Mouse (Mus musculus) layer of hippocampus, adult 11-12 months (tissue): ENCODE results near the gene Fank1.
"Not testable (repeated sequence)": the region's sequence is repeated elsewhere in the genome, so short reads cannot be mapped to it uniquely, and the experiment has no call there.

Source experiments
- DNase-seq: peaks from one replicate; pipeline ENCODE4 v3.0.0; 2022; ENCODE audit warnings: low spot score

The Fank1 gene

DNA sequence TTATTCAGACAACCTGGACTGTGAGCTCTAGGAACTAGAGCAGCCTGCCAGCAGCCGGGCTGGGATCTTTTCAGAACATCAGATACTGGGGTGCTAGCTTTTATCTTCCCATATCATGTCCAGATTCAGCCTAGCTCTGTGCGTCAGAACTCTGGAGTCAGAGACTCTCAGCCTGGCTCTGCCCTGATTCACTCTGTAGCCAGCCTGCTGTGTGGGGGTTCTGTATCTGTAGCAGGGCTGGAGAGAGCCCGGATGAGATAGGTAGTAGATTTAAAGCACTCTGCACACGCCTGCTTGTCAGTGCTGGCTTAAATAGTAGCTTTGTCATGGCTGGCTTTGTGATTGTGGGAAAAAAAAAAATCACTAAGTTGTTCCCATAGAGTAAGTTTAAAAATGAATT is 51.9 kb downstream of the Fank1 start:
- DNase-seq = no peak

DNA sequence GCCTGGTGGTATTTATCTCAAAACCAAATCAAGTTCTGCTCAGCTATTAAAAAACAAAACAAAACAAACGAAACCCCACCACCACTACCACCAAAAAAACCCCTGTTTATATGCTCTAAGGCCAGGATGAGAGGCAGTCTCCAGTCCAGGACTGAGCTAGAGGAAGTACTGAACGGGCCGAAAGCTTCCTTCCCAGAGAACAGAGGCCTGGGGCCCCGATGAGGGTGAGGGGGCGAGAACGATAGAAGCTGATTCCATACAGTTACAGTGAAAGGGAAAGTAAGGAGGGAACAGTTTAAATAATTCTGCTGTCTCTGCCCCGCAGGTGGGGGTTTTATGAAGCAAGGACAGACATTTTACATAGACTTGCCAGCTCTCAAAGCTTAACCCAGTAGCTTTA is 52.9 kb downstream of the Fank1 start:
- no peak for DNase-seq

DNA sequence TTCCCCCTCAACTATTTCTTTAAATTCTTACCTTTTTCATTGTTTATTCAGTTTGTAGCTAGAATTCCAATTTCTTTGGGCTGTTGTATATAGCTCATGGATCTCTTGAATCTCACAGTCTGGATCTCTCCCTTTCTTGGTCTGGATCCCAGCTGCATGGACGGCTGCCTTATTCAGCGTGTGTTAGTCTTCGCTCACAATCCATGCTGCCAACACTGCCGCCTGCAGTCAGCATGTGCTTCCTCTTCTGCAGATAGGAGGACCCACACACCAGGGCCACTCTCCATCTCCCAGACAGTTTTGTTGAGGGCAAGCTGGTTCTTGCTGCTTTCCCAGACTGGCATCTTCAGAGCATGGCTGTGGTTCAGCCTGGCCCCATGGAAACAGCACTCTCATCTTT is 62.9 kb downstream of the Fank1 start:
- DNase-seq = peak; percentile 60

DNA sequence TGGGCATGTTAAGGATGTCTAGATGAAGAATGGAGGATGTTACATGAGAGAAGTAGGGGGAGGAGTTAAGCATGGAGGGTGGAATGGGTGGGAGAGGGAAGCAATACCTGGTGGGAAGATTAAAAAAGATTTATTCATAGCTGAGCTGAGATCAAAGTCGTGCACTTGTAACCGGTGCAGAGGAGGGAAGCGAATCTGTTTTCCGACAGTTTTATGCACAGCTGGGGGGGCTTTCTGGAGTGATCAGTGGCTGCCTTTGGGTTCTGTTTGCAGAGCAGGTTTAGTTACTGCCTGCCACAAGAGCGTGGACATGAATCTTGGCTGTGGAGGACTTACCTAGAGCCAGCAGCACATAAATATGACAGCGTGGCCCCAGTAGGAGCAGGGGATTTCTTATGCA is 65.4 kb downstream of the Fank1 start:
- DNase-seq = no peak

DNA sequence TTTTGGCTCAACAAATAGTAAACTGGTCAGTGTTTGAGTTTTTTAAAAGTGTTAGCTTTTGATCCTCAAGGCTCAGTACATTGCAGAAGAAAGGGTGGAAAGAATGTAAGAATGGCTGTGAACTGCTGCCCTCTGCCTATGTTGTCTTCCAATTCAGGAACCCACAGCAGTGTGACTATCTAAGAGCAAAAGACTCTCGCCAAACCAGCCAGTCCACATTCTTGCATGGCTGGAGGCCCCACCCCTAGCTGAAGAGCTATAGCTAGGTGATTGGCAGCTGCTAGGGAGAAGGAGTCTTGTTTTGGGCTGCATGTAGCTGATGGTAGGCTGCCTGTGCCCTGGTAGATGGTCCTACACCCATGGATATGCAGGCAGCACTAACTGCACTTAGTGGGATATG is 70.5 kb downstream of the Fank1 start:
- no peak for DNase-seq

DNA sequence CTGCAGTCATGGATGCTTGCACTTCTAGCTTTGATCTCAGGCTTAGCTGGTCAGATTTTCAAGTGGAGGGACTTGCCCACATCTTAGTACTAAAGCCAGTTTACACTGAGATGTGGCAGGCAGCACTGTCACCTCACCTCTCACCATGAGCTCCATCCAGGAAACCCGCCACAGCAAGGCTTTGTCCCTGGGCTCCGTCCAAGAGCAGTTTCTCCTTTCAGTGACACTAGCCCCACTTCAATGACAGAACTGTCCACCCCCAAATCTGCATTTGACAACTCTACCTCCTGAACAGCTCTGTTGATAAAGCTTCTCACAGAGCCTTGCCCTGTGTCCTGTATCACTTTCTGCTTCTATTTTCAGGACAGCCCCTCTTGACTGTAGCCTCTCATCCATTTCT is 71.5 kb downstream of the Fank1 start:
- no peak for DNase-seq

DNA sequence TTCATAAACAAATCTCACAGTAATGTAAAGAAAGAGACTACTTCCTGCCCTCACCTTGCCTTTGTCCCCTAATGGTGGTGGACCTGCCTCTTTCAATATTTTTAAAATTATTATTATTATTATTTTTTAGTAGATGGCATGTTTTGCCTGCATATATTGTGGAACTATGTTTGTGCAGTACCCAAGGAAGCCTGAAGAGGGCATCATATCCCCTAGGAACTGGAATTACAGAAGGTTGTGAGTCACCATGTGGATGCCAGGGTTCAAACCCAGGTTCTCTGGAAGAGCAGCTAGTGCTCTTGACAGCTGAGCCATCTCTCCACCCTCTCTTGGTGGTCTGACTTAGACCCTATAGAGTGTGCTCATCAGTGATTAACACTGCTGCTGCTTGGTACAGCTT is 74.1 kb downstream of the Fank1 start:
- no peak for DNase-seq

DNA sequence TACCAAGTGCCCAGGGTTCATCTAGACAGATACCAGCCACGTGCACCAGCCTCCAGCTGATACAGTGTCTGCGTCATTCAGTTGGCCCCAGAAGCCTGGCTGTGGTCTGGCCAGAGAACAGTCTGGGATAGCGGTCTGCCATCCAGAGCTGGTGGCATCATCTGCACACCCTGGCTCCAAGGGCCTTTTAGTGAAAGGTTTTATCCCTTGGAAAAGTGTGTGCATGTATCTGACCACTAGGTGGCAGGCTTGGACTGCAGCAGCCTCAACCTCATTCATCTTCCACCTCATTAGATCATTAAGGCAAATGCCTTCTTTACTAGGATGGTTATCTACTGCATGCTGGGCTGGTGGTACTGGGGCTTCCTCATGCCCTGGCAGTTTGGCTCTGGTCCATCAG is 79.6 kb downstream of the Fank1 start:
- peak; percentile 83 for DNase-seq

DNA sequence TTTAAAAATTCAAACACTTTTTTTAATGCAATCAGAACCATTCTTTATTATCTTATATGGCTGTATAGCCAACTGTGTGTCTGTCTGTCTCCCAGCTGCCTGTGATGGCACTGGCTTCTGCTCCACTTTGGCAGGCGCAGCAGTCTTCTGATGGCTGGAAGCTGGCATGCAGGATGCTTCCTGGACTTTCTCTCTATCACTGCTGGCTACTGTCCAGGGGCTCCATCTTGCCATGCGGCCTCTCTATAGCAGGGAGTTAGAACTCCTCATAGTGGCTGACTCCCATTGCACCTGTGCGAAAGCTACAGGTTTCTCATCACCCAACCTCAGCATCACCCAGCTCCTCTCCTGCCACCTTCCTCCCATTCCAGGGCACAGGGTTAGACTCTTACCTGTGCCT is 81.8 kb downstream of the Fank1 start:
- DNase-seq = no peak

DNA sequence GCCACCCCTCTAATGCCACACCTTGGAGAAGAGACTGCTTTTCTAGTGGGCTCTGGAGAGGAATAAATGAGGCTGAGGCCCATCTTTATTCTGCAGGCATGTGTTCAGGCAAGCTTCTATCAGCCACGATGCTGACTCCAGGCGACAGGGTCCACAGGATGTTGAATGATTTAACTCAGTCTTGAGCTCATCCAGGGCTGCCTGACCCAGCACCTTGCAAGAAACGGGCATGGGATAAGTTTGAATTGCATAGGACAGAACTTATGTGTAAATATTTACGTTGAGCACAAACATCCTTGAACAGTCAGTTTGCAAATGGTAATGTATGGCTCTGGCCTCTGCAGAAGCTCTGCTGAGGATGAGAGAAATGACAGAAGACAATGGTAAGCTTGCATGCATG is 82.9 kb downstream of the Fank1 start:
- DNase-seq = no peak

DNA sequence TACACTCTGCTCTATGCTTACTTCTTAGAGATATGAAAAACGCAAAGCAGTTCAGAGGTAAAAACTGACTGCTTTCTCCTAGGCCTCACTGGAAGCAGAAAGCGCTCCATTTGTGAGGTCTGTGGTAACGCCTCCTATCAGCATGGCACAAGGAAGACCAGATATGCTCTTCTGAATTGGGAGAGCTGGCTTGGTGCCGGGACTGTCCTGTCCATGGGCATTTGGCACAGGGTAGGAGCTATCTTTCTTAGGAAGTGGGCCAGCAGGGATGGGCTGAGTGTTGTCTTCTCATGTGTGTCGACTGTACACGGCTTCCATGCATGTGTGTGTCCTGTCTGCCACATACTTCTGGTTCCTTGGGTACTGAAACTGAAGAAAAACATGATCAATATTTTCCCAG is 85.6 kb downstream of the Fank1 start:
- DNase-seq = no peak

DNA sequence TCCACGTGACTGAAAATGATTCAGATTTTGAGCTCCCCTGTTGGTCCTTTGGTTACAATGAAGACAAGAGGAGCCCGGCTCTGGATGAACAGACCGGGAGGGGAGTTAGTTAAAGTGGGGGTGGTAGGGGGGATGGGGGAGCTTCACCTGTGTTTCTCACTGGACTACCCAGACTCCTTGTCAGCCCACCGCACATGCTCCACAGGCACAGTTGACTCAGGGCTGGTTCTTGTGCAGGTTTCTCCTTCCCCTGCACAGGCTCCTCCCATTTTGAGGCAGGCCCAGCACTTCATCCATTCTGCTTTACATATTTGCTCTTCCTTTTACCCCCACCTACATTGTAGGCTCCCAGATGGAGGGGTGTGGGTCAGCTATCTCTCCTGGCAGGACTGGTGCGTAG is 86.1 kb downstream of the Fank1 start:
- no peak for DNase-seq

DNA sequence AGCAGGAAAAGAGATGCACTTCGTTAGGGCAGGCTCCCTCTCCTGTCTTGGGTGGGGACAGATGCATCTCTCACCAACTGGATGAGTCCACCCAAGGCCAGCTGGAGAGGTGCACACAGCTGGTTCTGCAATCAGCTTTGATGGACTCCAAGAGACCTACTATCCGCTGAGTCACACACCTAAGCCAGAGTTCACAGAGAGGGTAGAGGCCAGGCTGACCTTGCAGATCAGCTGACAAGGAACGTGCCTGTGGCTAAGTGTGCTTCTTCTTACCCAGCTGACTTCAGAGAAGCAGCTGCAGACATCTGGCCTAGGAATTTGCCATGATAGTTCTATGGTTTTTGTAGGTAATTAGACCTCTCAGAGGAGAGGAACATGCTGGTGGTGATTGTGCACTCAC is 86.5 kb downstream of the Fank1 start:
- DNase-seq = no peak

DNA sequence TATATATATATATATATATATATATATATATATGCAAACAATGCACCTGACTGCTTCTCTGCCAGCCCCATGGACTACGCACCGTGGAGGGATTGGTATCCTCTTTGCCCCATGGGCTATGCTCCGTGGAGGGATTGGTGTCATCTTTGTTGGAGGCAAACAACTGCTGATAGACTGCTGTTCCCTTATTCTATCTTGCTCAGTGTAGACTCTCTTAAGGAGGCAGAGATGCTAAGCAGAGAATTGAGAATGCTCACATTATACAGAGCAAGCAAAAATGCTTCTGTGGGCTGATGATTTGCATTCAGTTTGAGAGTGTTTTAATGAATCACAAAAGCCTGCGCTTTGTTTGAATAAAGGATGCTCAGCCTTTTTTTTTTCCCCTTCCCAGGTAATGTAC is 87.0 kb downstream of the Fank1 start:
- DNase-seq = no peak

DNA sequence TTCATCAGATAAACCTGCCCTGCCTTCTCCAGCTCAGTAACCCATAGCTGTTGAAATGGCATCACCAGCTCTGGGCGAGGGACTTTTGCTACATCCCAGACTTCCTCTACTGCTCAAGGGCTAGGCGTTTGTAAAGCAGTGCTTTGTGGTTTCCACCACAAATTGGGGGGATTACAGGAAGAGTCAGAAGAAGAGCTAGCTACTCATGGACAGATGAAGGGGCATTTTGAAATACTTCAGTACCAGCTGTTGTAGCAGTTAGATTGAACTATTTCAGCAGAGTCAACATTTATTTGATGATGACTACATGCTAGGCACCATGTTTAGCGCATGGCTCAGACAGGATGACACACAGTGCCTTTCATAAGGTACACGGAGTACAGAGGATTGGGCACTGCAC is 93.6 kb downstream of the Fank1 start:
- DNase-seq = no peak

DNA sequence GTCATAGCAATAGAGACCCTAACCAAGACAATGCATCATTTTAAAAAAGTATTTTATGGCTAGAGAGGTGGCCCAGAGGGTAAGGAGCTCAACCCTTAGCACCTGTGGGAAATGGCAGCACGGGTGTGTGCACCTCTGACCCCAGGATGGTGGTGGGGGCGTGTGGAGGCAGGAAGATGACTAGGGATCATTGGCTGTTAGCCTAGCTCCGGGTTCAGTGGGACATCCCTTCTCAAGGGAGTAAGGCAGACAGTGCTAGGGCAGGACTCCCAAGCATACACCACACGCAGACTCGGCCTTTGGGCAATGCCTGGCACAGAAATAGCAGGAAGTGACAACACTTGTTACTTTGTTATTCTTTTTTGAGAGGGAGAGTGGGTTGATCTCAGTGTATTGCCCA is 96.0 kb downstream of the Fank1 start:
- DNase-seq = no peak

DNA sequence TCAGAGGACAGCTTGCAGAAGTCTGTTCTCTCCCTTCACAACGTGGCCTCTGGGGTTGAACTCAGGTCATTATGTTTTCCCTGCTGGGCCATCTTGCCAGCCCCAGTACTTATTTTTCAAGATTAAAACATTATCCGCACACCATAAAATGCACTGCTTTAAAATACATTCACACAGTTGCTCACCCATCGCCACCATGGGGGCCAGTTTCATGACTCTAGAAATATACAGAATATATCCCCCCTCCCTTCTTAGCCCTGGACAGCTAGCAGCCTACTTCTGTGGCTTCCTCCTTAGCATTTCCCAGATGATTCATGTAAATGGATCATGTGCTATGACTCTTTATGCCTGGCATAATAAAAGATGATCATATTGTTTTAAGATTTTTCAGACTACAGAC is 99.5 kb downstream of the Fank1 start:
- DNase-seq = no peak

DNA sequence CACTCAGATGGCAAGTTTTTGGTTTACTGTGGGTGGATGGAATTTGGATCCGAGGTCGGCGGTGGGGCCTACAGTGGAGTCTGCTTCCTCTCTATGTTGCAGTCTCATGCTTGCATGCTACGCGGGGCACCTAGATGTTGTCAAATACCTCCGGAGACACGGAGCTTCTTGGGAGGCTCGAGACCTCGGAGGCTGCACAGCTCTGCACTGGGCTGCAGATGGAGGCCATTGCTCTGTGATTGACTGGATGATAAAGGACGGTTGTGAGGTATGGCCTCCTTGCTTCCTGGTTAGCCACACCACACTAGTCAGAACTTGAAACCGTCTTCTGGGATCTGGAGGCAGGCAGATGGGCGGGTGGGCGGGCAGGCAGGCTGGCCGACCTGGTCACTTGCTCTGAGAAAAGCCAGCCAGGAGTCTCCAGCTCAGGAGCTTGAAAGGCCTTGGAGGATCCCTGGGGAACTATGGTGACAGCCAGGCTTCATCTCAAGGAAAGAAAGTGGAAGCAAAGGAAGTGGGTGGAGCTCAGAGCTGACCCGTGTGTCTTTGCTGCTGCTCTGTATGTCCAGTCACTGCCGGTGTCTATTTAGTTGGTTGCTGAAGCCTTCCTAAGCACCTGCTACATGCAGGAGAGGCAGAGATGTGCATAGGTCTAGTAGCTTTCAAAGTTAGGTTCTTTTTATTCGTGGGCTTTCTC is 100.1 kb downstream of the Fank1 start:
- DNase-seq = no peak

DNA sequence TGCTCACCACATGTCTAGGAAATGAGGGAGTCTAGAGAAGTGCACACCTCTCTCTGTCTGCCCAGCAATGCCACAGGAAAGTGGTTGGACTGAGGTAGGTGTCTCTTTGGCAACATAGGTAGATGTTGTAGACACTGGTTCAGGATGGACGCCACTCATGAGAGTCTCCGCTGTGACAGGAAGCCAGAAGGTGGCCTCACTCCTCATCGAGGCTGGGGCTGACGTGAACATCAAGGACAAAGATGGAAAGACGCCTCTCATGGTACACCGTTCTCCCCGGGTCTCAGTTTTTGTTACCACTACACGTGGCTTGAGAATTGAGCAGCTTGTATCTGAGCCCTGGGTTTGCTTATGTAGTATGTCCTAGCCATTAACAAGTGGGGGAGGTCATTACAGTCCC is 103.1 kb downstream of the Fank1 start:
- no peak for DNase-seq

DNA sequence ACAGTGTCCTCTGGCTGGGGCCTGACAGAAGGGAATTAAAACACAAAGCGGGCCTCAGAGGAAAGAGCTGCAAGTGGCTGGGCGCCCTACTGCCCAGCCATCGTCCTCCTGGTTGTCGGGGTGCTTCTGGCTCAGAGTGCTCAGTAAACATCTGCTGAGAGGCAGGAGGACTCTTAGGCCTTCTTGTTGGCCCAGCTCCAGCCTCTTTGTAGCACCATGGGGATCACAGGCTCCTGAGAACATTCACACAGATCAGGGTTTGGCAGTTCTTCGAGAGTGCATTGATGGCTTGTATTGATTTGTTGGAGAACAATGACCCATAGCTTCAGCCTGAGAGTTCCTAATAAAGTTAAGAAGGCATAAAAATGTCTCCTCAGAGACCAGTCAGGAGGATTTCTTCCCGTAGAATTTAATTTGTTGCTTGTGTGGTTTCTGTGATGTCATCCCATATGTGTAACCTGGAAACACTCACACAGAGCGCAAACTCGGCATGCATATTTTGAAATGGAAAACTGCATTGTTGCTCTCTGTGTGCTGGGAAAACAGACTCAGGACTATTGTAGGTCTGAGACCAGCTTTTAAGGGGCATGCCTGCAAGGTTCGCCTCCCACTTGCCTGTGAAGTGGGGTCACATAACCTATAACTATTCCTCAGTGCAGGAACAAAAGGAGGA is 108.2 kb downstream of the Fank1 start:
- not testable (repeated sequence) for DNase-seq

DNA sequence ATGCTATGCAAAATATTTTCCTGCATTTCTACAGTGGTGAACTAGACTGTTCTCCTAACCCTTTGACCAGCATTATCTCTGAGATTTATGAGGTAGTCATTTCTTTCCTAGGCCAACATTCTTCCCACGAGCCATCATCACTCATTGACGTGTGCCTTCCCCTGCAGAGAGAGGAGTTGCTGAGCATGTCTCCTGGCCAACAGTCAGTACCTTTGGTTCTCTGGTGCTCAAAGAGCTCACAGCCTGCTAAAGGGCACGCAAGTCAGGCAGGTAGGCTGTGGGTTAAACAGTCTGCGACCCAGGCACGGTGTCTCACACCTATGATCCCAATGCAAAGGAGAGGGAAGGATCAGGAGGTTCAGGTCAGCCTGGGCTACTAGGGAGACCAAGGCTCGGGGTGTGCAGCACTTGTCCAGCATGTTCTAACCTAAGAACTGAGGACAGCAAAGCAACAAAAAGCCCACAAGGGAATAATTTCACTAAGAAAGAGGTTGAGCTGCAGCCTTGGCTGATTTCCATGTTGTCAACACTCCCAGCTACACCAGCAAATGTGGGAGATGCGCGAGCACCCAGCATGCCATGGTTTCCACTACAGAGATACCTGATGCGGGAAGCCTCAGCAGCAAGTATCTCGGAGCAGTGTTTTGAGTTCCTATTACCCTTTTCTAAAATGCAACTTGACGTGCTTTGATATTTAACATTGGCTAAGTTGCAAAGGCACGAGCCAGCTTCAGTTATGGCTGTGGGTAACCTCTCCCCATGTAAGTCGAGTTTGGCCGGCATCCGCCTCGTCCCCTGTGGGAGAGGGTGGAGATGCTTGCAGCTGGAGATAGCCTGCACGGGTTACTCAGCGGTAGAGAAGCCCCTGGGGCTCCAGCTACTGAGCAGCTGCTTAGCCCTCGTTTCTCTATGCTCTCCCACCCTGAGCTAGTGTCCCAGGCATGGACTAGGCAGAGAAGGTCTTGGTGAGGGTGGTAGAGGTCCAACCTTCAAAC is 112.6 kb downstream of the Fank1 start:
- DNase-seq = peak; percentile 12

DNA sequence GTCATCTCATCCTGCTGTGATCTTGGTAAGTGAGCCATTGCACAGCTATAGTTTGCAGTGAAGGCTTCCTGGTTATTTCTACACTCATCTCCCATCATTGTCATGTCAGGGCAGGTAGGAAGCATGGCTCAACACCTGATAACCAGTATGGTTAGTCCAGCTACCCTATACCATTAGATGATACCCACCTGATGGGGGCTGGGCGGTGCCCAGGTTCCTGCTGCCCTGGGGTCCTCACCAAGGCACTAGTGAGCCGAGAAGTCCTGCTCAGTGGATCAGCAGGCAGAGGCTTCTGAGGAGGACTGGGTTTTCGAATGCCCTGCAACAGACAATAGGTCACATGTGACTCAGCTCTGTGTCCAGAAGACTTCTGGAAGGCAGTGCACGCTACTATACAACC is 113.3 kb downstream of the Fank1 start:
- DNase-seq = no peak

DNA sequence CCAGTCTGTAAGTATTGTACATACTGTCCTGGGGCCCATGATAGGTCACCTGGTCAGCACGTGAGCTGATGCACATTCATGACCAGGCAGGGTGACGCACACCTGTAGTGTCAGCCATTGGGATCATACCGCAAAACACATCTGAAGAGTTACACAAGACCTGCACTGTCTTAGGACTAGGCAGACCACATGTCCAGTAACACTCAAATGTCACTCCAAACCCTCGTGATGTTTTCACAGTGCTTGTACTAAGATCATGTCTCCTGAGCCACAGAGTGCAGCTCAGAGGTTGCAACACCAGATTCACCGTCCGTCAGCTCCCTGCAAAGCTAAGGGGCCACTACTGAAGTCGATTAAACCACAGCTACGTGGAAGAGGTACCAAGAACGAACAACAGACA is 114.6 kb downstream of the Fank1 start:
- DNase-seq = no peak
